11 mouse cellular contexts compared by ENCODE assay signal in the genomic region with DNA sequence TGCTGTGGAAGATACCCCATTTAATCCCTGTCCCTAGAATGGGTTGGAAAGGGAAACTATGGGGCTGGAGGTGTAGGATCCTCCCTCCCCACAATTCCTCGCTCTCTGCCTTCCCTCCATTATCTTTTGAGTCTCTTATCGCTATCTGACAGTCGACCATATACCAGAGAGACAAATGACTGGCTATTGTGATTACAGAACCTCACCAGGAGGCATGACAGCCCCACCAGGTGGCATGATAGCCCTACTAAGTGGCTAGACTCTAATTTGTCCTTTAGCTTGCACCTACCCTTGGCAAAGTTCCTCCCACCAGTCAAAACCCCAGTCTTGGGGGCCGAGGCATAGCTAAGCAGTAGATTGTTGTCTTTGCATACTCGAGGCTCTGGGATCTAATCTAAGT. TPM values are rescaled to one million over a fixed set of nuclear protein-coding genes. Genes with fewer than 3 reads are reported as not detected.
DNase-seq lines count a peak whose midpoint lies in the region; ATAC-seq and TF ChIP-seq lines count a peak whose summit lies in the region.
"Had no signal": no experiment of that assay in that cellular context is flagged by ENCODE, and none has a peak within 500 bp of the region (broad histone marks: within the 10 kb centered on the region; RNA-seq: fewer than 3 reads in every experiment).

No protein-coding gene starts in this region.

- no peak for TF ChIP-seq CTCF in hindbrain, postnatal 0 days (IDR thresholded peaks at IDR 0.05; ENCODE audit: low read depth)

- H3K36me3 ChIP-seq in hindbrain, postnatal 0 days (ENCODE audit: insufficient read depth, low read length) = no peaks in the 10 kb centered on the region
- no peaks in the 10 kb centered on the region for H3K36me3 ChIP-seq in hindbrain, embryonic 16.5 days (ENCODE audit: control insufficient read depth, insufficient read depth, low read length)
- no peaks in the 10 kb centered on the region for H3K36me3 ChIP-seq in intestine, embryonic 15.5 days
- no peaks in the 10 kb centered on the region for H3K36me3 ChIP-seq in midbrain, embryonic 13.5 days

- no peak for ATAC-seq in hindbrain, postnatal 0 days
- no peak for ATAC-seq in hindbrain, embryonic 16.5 days
- ATAC-seq in intestine, embryonic 15.5 days = no peak
- no peak for ATAC-seq in midbrain, embryonic 13.5 days

- no peak for DNase-seq in hindbrain, postnatal 0 days (ENCODE audit: low spot score)
- DNase-seq in c-Kit-positive CD71-positive TER-119-negative erythroid progenitor cells, embryonic 14.5 days (ENCODE audit: low read depth) = peak; percentile 40
- DNase-seq in cerebellum, adult 18-20 months = no peak
- DNase-seq in urinary bladder, adult 18-20 months (ENCODE audit: low spot score in 2 of 2) = no peak
- no peak for DNase-seq in thymus, postnatal 25 days
- DNase-seq: right cerebral cortex, postnatal 25 days; thymus, postnatal 36 days had no signal

- no peak overlapping the region for H3K9ac ChIP-seq in hindbrain, postnatal 0 days (replicated peaks; ENCODE audit: low read length)
- no peak overlapping the region; the same call in 1 of the 2 replicates for H3K9ac ChIP-seq in hindbrain, embryonic 16.5 days (ENCODE audit: low read depth, low read length)
- no peak overlapping the region for H3K9ac ChIP-seq in intestine, embryonic 15.5 days
- H3K9ac ChIP-seq in midbrain, embryonic 13.5 days (replicated peaks) = no peak overlapping the region

- H3K9me3 ChIP-seq in hindbrain, postnatal 0 days (ENCODE audit: low read length) = no peaks in the 10 kb centered on the region
- no peaks in the 10 kb centered on the region for H3K9me3 ChIP-seq in hindbrain, embryonic 16.5 days (ENCODE audit: control insufficient read depth, low read length)
- no peaks in the 10 kb centered on the region for H3K9me3 ChIP-seq in intestine, embryonic 15.5 days
- no peaks in the 10 kb centered on the region for H3K9me3 ChIP-seq in midbrain, embryonic 13.5 days

- WGBS in hindbrain, postnatal 0 days = 58% methylated on average over 5 of the region's 5 CpGs
- 59% methylated on average over 5 of the region's 5 CpGs for WGBS in hindbrain, embryonic 16.5 days
- WGBS in intestine, embryonic 15.5 days = 39% methylated on average over 5 of the region's 5 CpGs
- WGBS in midbrain, embryonic 13.5 days = 47% methylated on average over 5 of the region's 5 CpGs

- H3K4me3 ChIP-seq in hindbrain, postnatal 0 days (ENCODE audit: low read length) = no peak overlapping the region
- H3K4me3 ChIP-seq in hindbrain, embryonic 16.5 days (ENCODE audit: low read length) = no peak overlapping the region
- H3K4me3 ChIP-seq in intestine, embryonic 15.5 days (replicated peaks) = no peak overlapping the region
- H3K4me3 ChIP-seq in midbrain, embryonic 13.5 days (replicated peaks) = no peak overlapping the region

- no peak overlapping the region for H3K4me2 ChIP-seq in hindbrain, postnatal 0 days (ENCODE audit: low read depth, low read length)
- H3K4me2 ChIP-seq in hindbrain, embryonic 16.5 days (ENCODE audit: low read length) = no peak overlapping the region
- H3K4me2 ChIP-seq in intestine, embryonic 15.5 days (replicated peaks) = peak overlapping the region; percentile 49
- H3K4me2 ChIP-seq in midbrain, embryonic 13.5 days (replicated peaks) = peak overlapping the region; percentile 32; the same call in 1 of the 2 replicates

- no peaks in the 10 kb centered on the region for H3K27me3 ChIP-seq in hindbrain, postnatal 0 days (ENCODE audit: insufficient read depth, low read length)
- H3K27me3 ChIP-seq in hindbrain, embryonic 16.5 days (replicated peaks; ENCODE audit: control insufficient read depth, insufficient read depth, low read length) = no peaks in the 10 kb centered on the region
- peaks cover 13% of the 10 kb centered on the region for H3K27me3 ChIP-seq in intestine, embryonic 15.5 days (replicated peaks)
- no peaks in the 10 kb centered on the region for H3K27me3 ChIP-seq in midbrain, embryonic 13.5 days

- H3K27ac ChIP-seq in hindbrain, postnatal 0 days = 0 out of 2 replicates have a peak overlapping the region, but pooled peaks have one; percentile 11
- no peak overlapping the region for H3K27ac ChIP-seq in hindbrain, embryonic 16.5 days (ENCODE audit: low read depth, low read length)
- H3K27ac ChIP-seq in intestine, embryonic 15.5 days = no peak overlapping the region
- H3K27ac ChIP-seq in midbrain, embryonic 13.5 days = peak overlapping the region; percentile 64

- peaks cover 61% of the 10 kb centered on the region for H3K4me1 ChIP-seq in hindbrain, postnatal 0 days (ENCODE audit: insufficient read depth, low read length)
- H3K4me1 ChIP-seq in hindbrain, embryonic 16.5 days (ENCODE audit: control insufficient read depth, insufficient read depth, low read depth, low read length) = peaks cover 71% of the 10 kb centered on the region
- peaks cover 5% of the 10 kb centered on the region; the same call in 1 of the 2 replicates for H3K4me1 ChIP-seq in intestine, embryonic 15.5 days (replicated peaks)
- H3K4me1 ChIP-seq in midbrain, embryonic 13.5 days (replicated peaks) = peaks cover 100% of the 10 kb centered on the region

RNA-seq across cellular contexts. Expression of a gene that starts 30.2 kb away (rescaled TPM):
- 355 and 426 TPM in 2 replicates for total RNA-seq in hindbrain, postnatal 0 days (2014; rRNA removed)
- 54.4 and 60.4 TPM in 2 replicates for polyA plus RNA-seq in hindbrain, postnatal 0 days (2015; fragmentation: Nextera tagmentation; extraction: Ambion mirVana)
- polyA plus RNA-seq in hindbrain, embryonic 16.5 days (2015; fragmentation: Nextera tagmentation; extraction: Ambion mirVana) = 29.1 and 37.1 TPM in 2 replicates
- 1.1 and 2.0 TPM in 2 replicates for polyA plus RNA-seq in intestine, embryonic 15.5 days (2015; fragmentation: Nextera tagmentation; extraction: Ambion mirVana)
- 20.7 and 24.3 TPM in 2 replicates for polyA plus RNA-seq in midbrain, embryonic 13.5 days (2015; fragmentation: Nextera tagmentation; extraction: Ambion mirVana)
- total RNA-seq: monocyte, adult 5-6 weeks had no signal

RNA-seq across cellular contexts. Expression of a gene that starts 49.6 kb away (rescaled TPM):
- 250 and 283 TPM in 2 replicates for total RNA-seq in hindbrain, postnatal 0 days (2014; rRNA removed)
- 230 and 252 TPM in 2 replicates for polyA plus RNA-seq in hindbrain, postnatal 0 days (2015; fragmentation: Nextera tagmentation; extraction: Ambion mirVana)
- polyA plus RNA-seq in hindbrain, embryonic 16.5 days (2015; fragmentation: Nextera tagmentation; extraction: Ambion mirVana) = 184 and 232 TPM in 2 replicates
- polyA plus RNA-seq in intestine, embryonic 15.5 days (2015; fragmentation: Nextera tagmentation; extraction: Ambion mirVana) = 36.9 and 48.6 TPM in 2 replicates
- 28.5 and 29.6 TPM in 2 replicates for polyA plus RNA-seq in midbrain, embryonic 13.5 days (2015; fragmentation: Nextera tagmentation; extraction: Ambion mirVana)

Comparison
In these comparisons a context has a peak if more than half of its experiments do, and no peak if none do; other contexts are left out.
1. H3K27ac ChIP-seq: peak in hindbrain, postnatal 0 days (single experiment) and midbrain, embryonic 13.5 days (single experiment); none in hindbrain, embryonic 16.5 days (single experiment) and intestine, embryonic 15.5 days (single experiment).
2. H3K4me2 ChIP-seq: peak in intestine, embryonic 15.5 days (single experiment) and midbrain, embryonic 13.5 days (single experiment); none in hindbrain, postnatal 0 days (single experiment) and hindbrain, embryonic 16.5 days (single experiment).